Mouse (Mus musculus): ENCODE data around the gene Hdac9. TPM values are rescaled to one million over a fixed set of nuclear protein-coding genes. Genes with fewer than 3 reads are reported as not detected.

Gene Hdac9
- total and polyA plus RNA-seq, 3 experiments, result 0.03 to 0.19 TPM; not detected in 1

- H3K9me3 ChIP-seq (replicated peaks; ENCODE audit: insufficient read depth, low read length), result no peaks in the 10 kb centered on the region
- no peak for DNase-seq (ENCODE audit: low read depth, low spot score)
- H3K27ac ChIP-seq (ENCODE audit: control insufficient read depth, low read depth, low read length), result no peak overlapping the region
- H3K27me3 ChIP-seq (ENCODE audit: control insufficient read depth in 1 of 2, insufficient read depth in 2 of 2, low read length in 2 of 2), result no peaks in the 10 kb centered on the region
- no peaks in the 10 kb centered on the region for H3K4me1 ChIP-seq (ENCODE audit: control insufficient read depth in 1 of 2, insufficient read depth in 2 of 2, low read length in 2 of 2)
- no peaks in the 10 kb centered on the region for H3K79me2 ChIP-seq (ENCODE audit: control insufficient read depth, insufficient read depth, low read length, poor library complexity)
- no peaks in the 10 kb centered on the region for H3K36me3 ChIP-seq (ENCODE audit: control insufficient read depth in 1 of 2, insufficient read depth in 2 of 2, low read length in 2 of 2)
- no peak overlapping the region for H3K4me3 ChIP-seq (ENCODE audit: control insufficient read depth in 1 of 2, insufficient read depth in 1 of 2, low read depth in 2 of 2, low read length in 2 of 2)
- H3K9ac ChIP-seq (ENCODE audit: control insufficient read depth, low read depth, low read length, poor library complexity, severe bottlenecking), result no peak overlapping the region
- no peak for TF ChIP-seq TAL1 (IDR thresholded peaks at IDR 0.05; ENCODE audit: low read length)
Measured at GRCm38 (mm10) chr12:34562331-34562730, 354.6 kb downstream of the Hdac9 start.

- Histone ChIP-seq H3K4me3 (ENCODE audit: control insufficient read depth in 1 of 2, insufficient read depth in 1 of 2, low read depth in 2 of 2, low read length in 2 of 2) (no peak overlapping the region), H3K9ac (ENCODE audit: control insufficient read depth, low read depth, low read length, poor library complexity, severe bottlenecking) (no peak overlapping the region), H3K4me1 (ENCODE audit: control insufficient read depth in 1 of 2, insufficient read depth in 2 of 2, low read length in 2 of 2) (no peaks in the 10 kb centered on the region), H3K9me3 (replicated peaks; ENCODE audit: insufficient read depth, low read length) (no peaks in the 10 kb centered on the region), H3K27me3 (ENCODE audit: control insufficient read depth in 1 of 2, insufficient read depth in 2 of 2, low read length in 2 of 2) (no peaks in the 10 kb centered on the region), H3K79me2 (ENCODE audit: control insufficient read depth, insufficient read depth, low read length, poor library complexity) (no peaks in the 10 kb centered on the region), H3K36me3 (ENCODE audit: control insufficient read depth in 1 of 2, insufficient read depth in 2 of 2, low read length in 2 of 2) (no peaks in the 10 kb centered on the region), H3K27ac (ENCODE audit: control insufficient read depth, low read depth, low read length) (no peak overlapping the region)
- no peak for DNase-seq (ENCODE audit: low read depth, low spot score)
- no peak for TF ChIP-seq GABPA (IDR thresholded peaks at IDR 0.05; ENCODE audit: low read depth, low read length)
- TF ChIP-seq EP300 (IDR thresholded peaks at IDR 0.05; ENCODE audit: low read depth in 1 of 2, low read length in 2 of 2), result no peak
- TF ChIP-seq MEF2A (IDR thresholded peaks at IDR 0.05; ENCODE audit: extremely low read depth, insufficient replicate concordance, low read depth, low read length, poor library complexity, severe bottlenecking), result no peak
- TF ChIP-seq POLR2AphosphoS5 (IDR thresholded peaks at IDR 0.05; ENCODE audit: borderline replicate concordance, low read depth, low read length), result no peak
- no peak for TF ChIP-seq CHD2 (IDR thresholded peaks at IDR 0.05; ENCODE audit: low read length)
- no peak for TF ChIP-seq ETS1 (IDR thresholded peaks at IDR 0.05; ENCODE audit: low read depth, low read length)
Measured at GRCm38 (mm10) chr12:34559001-34559400, 357.9 kb downstream of the Hdac9 start.

- H3K36me3 ChIP-seq (ENCODE audit: control insufficient read depth in 1 of 2, insufficient read depth in 2 of 2, low read length in 2 of 2), result no peaks in the 10 kb centered on the region
- no peak overlapping the region for H3K9ac ChIP-seq (ENCODE audit: control insufficient read depth, low read depth, low read length, poor library complexity, severe bottlenecking)
- TF ChIP-seq SMC3 (IDR thresholded peaks at IDR 0.05; ENCODE audit: low read depth, low read length) (no peak), ZNF384 (IDR thresholded peaks at IDR 0.05; ENCODE audit: low read depth, low read length) (no peak), MYB (IDR thresholded peaks at IDR 0.05; ENCODE audit: low read depth, low read length) (no peak), USF2 (IDR thresholded peaks at IDR 0.05; ENCODE audit: borderline replicate concordance in 1 of 2, insufficient read depth in 1 of 2, low read depth in 1 of 2, low read length in 2 of 2) (no peak), MXI1 (IDR thresholded peaks at IDR 0.05; ENCODE audit: low read depth, low read length) (no peak), GABPA (IDR thresholded peaks at IDR 0.05; ENCODE audit: low read depth, low read length) (no peak)
- no peaks in the 10 kb centered on the region for H3K27me3 ChIP-seq (ENCODE audit: control insufficient read depth in 1 of 2, insufficient read depth in 2 of 2, low read length in 2 of 2)
- H3K4me1 ChIP-seq (ENCODE audit: control insufficient read depth in 1 of 2, insufficient read depth in 2 of 2, low read length in 2 of 2), result no peaks in the 10 kb centered on the region
- no peak overlapping the region for H3K27ac ChIP-seq (ENCODE audit: control insufficient read depth, low read depth, low read length)
- DNase-seq (ENCODE audit: low read depth, low spot score), result no peak
- H3K79me2 ChIP-seq (ENCODE audit: control insufficient read depth, insufficient read depth, low read length, poor library complexity), result no peaks in the 10 kb centered on the region
- no peak overlapping the region for H3K4me3 ChIP-seq (ENCODE audit: control insufficient read depth in 1 of 2, insufficient read depth in 1 of 2, low read depth in 2 of 2, low read length in 2 of 2)
- H3K9me3 ChIP-seq (replicated peaks; ENCODE audit: insufficient read depth, low read length), result no peaks in the 10 kb centered on the region
Measured at GRCm38 (mm10) chr12:34554803-34555202, 362.1 kb downstream of the Hdac9 start.
